Mouse (Mus musculus): Measurements from ENCODE around the gene Prr15. TPM values are rescaled to one million over a fixed set of nuclear protein-coding genes. Genes with fewer than 3 reads are reported as not detected.

Gene Prr15
- total RNA-seq, 2 experiments from 2014 or later: 1.8 TPM

DNA sequence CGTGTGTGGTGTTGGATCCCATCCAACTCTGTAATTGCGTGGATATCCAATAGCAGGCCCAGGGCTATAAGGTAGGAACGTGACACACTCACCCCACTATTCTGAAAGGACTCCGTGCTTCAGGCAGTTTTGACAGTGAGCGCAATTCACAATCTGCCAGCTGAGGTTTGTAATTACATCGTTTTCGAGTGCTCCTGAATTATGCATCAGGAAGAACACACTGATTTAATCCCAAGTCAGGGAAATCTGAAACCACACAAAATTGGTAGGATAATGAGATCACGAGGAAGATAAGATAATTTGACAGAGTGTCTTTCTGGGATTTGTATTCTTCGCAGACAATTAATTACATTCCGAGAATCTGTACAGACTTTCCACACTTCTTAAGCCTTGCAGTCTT is 6.1 kb downstream of the Prr15 start:
- no peak for DNase-seq

DNA sequence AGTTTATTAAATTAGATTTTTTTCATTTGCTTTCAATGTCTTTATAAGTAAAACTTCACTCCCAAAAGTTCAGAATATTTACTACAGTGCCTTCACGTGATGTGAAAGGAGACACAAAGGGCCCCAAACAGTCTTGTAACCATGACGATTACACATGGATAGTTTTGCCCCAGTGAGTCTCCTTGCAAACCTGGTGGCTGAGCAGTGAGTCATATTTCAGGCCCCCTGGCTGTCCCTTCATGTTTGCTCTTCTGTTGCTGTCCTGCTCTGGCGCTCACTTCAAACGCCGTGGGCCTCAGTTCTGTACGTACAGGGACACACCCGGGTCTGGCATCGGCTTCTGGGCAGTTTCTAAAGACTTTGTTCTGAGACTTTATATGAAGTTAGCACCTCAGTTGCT is 6.6 kb downstream of the Prr15 start:
- DNase-seq: no peak

DNA sequence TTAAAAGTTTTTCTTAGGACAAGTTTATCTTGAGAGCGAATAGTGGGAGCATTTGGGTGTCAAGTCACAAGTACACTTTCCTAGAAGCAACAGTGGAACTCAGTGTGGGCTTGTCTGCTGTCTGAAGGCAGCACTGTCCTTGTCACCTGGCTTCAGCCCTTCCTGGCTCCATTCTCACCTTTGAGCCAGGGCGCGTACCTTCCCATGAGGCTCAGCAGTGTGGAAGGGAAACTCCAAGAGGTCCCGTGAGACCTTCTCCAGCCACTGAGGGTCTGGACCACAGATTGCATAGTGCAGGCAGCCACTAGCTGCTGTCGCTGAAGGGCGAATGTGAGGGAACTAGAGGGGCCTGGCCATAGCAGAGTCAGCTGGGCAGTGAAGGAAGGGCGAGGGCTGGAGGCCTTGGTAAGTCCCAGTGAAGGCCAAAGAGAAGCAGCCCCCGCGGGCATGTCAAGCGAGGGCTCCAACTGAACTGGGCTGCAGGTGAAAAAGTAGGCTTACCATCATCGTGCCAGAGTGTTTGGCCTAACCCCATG is 7.5 kb downstream of the Prr15 start:
- no peak for DNase-seq

DNA sequence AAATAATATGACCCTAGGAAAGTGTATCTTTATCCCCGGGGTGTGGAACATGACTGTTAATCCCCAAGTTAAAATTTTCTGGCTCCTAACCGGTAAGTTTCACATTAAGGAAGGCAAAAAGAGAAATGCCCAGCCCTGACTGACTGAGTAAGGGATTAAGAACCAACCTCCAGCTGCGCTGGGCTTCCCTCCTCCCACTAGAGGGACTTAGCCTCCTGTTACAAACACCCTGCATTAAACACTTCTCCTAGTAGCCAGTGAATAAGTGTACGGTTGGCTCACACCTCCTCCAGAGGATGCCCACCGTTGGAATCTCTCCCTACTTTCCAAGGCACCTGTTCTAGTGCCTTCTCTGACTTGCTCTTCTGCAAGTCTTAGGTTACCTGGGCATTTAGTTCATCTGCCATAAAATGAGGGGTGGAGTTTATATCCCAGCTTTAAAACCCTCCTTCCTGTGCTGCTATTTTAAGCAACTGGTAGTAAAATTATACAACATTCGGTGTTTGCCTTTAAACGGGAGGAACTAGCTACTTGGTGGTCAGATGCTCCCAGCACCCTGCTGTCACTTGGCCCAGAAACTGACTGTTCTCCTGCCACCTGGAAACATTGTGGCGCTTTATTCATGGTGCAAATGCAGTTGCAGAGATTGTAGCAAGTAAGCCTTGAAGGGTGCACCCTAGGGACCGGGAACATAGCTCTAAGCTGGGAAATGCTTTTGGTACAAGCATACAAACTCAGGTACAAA is 8.2 kb downstream of the Prr15 start:
- DNase-seq: no peak

DNA sequence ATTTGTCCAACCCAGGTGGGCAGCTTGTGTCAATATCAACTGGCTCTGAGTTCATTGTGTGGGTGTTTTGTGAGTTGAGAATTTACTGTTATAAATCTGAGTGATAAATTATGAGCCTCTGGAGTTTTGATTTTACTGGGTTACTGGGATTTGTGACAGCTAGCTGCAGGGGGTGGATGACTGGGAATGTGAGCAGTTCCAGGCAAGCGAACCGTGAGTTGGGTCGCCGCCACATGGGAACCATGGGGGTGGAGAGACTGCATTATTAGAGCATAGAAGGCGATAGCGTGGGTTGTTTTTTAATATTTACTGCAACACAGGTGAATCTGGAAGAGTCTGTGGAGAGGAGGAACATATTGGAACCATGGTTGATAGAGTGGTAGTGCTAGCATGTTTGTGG is 11.7 kb downstream of the Prr15 start:
- DNase-seq: no peak

DNA sequence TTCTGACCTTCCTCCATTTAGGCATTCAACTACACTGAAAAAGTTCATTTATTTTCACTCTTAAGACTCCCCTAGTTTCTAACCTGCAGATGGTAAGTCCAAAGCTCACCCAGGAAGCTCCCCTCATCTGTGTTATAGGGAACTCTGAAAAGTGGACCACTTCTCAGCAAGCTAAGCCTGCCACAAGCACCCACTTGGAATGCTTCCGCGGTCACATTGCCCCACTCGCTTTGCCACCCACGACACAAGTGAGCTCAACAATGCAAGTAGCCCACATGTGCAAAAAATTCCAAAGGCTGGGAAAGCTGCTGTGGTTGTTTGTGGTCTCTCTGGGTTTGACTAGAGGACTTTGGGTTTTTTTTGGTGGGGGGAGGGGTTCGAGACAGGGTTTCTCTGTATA is 15.5 kb downstream of the Prr15 start:
- DNase-seq: no peak

DNA sequence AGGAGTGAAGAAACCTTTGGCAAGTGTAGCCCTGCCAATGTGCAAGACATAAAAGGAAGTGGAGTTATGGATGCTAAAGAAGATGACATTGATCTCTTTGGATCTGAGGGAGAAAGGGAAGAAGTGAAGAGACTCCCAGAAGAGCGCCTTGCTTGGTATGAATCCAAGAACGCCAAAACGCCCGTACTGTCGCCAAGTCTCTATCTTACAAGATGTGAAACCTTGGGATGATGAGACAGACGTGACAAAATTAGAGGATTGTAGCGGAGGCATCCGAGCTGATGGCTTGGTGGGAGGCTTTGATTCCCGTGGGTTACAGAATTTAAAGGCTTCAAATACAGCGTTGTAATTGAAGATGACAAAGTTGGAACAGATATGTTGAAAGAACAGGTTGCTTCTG is 16.6 kb downstream of the Prr15 start:
- no peak for DNase-seq

DNA sequence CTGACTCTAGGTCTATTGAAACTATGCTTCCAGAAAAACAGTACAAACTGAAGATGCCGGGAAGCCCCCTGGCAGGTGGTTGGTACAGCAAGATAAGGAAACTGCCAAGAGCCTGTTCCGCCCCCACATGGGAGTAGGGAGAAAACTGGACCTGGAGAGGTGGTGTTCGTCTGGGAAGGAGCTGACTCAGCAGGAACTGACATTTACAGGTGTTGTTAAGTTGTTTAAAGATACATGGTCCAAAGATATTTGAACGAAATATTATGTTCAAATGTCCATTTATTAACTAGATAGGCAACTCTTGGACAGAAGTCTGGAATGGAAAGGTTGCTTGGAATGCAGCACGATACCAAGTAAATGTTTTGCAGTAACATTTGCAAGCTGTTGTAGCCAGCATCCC is 26.2 kb downstream of the Prr15 start:
- DNase-seq: no peak

DNA sequence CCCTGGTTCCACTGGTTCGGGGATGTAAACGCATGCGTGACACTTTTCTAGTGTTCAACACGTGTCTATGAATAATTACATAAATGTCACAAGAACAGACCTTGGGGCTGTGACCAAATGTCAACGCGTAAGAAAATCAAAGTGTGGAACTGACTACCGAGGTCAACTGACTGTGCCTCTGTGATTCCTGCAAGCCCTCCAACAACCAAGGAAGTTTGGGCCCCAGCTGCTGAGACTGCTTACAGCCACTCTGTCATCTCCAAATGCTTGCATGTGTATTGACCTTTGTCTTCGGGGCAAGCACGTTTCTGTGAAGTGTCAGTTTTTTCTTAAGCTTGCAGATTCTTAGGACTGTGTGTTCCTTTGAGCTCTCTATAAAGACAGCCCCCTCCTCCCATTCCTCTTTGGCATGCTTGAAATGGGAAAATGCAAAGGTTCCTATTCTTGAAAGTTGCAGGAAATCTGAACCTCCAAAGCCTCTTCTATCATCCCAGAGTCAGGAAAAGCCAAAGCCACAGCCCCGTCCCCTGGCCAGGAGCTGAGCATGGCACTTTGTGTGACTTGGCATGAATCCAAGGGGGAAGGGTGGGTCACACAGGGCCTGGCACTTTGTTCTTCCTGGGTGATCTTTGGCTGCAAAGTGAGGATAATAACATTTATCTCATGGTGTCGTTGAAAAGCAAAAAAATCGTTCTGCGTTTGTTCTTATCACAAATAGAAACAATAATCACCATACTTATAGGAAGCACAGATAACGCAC is 27.5 kb downstream of the Prr15 start:
- DNase-seq: no peak

DNA sequence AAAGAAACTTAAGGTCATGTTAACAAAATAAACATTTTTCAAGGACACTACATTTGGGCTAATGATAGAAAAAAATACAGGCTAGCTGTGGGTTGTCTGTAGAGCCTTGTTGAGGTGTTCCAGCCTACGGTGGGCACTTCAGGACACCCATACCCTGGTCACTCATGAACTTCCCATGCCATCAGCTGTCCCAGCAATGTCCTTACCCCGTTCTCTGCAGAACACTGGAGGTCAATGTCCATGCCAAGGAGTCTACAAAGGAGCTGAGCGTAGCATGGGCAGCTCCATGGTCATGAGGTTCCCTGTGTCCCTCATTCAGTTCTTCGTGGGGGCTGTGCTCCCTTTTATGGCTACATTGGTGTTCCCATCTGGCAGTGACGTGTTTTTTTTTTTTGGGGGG is 28.1 kb downstream of the Prr15 start:
- no peak for DNase-seq

DNA sequence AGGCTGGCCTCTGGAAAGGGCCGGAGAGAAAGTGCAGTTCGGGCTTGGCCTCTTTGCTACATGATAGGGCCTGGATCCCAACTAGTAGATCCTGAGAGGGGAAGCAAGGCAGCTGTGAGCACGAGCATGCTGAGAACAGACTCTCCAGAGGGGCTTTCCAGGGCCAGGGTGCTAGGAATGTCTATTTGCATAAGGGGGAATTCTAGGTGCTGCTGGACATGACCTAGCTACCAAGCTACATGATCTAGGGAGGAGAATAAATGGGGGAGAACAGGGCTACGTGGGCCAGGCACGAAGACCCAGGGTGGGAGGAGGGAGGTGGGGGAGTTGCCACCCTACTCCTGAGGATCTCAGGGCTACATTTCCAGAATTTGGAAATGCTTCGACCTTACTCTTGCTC is 30.0 kb downstream of the Prr15 start:
- DNase-seq: no peak

DNA sequence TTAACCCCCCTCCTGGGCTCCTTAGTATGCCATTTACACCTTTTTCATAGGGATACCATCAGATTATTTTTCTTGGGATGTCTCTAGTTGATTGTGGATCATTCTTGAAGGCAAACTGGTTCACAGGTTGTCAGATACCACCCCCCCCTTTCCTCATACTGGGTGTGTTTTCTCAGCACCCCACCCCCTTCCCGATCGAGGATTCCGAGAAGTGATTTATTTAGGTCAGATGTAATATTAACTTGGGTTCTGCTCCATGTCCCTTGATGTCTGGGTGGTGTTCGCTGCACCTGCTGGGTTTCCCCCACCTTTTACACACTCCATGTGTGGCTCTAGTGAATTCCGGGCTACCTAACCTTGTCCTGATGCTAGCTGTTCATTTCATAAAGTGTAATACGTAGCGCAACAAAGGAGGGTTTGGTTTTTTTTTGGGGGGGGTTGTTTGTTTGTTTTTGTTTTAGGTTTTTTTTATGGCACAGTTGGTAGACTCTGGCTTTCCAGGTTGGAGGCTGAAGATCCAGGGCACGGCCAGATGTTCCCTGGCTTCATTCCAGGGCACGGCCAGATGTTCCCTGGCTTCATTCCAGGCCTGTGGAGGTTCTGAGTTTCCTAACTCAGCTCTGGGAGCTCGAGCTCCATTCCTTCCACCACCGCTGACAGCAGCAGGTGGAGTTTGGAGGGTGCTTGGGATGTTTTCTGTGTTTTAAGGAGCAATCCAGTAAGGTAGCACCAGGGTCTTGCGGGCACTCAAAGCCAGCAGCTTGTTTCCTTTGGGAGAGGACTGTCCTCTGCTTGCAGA is 37.1 kb downstream of the Prr15 start:
- DNase-seq: peak; percentile 12 to 18

DNA sequence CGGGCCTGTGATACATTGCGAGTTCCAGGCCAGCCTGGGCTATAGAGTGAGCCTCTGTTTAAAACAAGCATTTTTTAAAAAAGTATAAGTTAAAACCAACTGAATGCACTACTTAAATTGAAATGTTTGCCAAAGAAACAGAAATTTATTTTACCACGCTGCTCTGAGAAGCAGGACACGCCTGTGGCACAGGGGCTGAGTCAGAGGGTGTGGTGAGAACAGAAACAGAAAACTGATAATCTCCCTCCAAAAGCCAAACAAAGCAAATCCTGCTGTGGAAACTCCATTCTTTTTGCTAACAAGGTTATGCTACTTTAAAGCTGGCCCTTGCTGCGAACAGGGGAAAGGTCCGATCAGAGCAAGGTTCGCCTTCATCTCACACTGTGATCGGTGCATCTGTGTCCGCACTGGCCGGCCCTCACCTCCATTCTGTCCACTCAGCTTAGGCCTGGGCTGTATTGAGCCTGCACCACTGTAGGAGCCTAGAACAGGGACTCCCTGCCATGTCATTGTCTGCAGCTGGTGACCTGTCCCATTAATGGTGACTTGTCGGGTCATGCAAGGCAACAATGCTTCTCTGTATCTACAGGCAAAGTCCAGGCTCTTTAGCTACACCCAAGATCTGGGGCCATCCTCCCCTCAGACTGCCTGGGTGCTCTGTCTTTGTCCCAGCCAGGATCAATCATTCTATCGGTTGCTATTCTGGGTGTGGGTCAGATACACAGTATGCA is 38.9 kb downstream of the Prr15 start:
- DNase-seq: no peak

DNA sequence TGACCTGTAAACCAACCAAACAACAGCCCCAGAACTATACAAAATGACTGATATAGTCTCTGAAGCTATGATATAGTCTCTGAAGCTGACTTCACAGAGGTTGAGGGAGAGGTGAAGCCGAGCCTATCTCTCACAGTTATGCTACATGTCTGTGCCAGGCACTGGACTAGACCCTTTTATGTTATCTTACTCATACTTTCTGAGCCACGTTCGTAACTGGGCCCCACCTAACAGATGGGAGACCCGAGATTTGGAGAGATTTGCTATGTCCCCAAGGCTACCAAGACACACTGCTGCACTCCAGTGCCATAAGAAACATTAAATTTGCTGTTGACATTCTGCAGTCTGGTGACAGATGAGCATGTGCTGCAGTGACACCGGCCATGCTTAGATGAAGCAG is 41.0 kb downstream of the Prr15 start:
- no peak for DNase-seq

DNA sequence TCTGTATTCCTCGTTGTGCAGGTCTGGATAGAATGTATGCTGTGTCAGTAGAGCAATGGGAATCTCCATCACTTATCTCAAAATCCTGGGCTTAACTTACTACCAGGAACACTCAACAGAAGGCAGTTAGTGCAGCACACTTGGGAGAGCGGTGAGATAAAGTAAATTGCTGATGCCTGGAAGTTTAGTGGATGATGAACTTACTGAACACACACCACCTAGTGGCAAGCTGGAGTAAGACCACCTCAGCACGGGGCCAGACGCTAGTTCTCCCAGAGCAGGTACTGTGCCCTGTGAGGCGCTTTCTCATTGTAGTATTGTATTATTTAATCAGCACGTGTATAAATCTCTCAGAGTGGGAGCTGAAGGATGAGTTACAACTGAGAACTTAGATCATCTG is 42.4 kb downstream of the Prr15 start:
- peak; percentile 36 to 62 for DNase-seq

DNA sequence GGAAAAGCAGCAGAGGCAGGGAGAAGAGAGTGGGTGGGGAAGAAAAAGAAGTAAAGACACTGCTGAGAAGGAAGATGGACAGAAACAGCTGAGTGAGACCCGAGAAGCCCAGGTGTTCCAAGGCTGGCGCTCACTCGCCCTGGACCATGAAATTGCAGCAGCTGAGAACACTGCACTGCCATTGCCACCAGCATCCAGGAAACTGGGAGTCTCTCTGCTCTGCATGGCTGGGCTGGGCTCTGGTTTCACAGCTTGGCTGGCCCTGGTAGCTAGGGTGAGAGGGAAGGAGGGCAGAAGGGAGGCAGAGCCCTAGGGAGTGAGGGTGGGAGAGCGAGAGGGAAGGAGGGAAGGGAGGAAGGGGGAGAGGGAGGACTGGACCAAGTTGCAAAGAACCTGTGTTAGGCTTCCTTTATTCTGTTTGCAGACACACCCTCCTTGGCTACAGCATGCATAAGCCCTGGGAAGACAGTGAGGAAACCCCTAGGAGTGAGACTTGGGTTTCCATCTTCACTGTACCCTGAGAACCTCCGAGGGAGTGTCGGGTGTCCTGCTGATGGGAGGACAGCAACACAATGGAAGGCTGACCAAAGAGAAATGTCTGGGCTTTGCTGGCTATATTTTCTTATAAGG is 44.4 kb downstream of the Prr15 start:
- no peak for DNase-seq

DNA sequence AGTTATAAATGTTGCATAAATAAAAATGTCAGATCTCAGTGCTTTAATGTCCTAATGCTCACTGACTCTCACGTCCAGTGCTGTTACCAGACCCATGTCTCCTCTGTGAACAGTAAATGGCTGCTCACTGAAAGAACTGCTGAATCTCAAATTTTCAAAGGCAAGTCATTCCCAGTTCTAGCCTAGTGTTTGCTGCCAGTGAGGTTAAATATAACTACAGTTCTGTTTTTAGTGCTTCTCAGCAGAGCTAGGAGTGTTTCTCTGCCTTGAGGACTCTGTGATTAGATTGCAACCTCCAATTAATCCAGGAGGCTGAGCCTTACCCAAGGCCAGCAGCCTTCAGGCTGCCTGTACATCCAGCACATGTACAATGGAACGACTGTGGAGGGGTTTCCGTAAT is 46.2 kb downstream of the Prr15 start:
- no peak for DNase-seq

DNA sequence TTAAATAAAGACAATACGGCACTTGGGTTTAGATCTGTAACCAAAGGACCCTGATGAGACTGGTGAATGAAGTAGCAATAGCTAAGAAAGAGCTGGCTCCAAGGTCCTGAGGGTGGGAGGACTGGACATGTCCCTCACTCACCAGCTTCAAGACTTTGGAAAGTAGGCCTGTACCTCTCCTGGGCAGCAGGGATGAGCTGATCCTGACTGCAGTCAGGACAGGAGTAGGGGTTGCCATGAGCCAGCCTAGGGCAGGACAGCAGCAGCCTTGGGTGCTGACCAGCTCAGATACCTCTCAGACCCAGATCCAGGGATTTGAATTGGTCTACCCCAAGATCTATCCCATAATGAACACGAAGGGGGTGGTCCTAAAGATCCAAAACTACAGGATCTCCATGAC is 53.7 kb downstream of the Prr15 start:
- DNase-seq: no peak
